Mouse (Mus musculus) forebrain, embryonic 15.5 days (tissue): ENCODE measurements around the gene Tnfaip3. TPM values are rescaled to one million over a fixed set of nuclear protein-coding genes. Genes with fewer than 3 reads are reported as not detected.

Experiments
- ATAC-seq: fragments of 200-750 bp; cut with Nextera tagmentation; replicated peaks from 2 replicates; pipeline ENCODE4 v1.8.0; 2017; ENCODE audit warnings: mild to moderate bottlenecking, moderate TSS enrichment, moderate library complexity
- H3K27ac ChIP-seq: fragments of 300-500 bp; sonication (generic); replicated peaks from 2 replicates; pipeline ENCODE4 v1.5.1; 2015; ENCODE audit warnings: mild to moderate bottlenecking, inconsistent platforms
- H3K27me3 ChIP-seq: fragments of 300-500 bp; sonication (generic); 2 replicates; pipeline ENCODE4 v1.6.1; 2015; ENCODE audit warnings: inconsistent platforms
- H3K36me3 ChIP-seq: fragments of 300-500 bp; sonication (generic); 2 replicates; pipeline ENCODE4 v1.6.1; 2015; ENCODE audit warnings: mild to moderate bottlenecking, inconsistent platforms
- H3K4me1 ChIP-seq: fragments of 300-500 bp; sonication (generic); 2 replicates; pipeline ENCODE4 v1.6.1; 2015; ENCODE audit warnings: inconsistent platforms
- H3K4me2 ChIP-seq: fragments of 300-500 bp; sonication (generic); replicated peaks from 2 replicates; pipeline ENCODE4 v1.6.1; 2015; ENCODE audit warnings: mild to moderate bottlenecking, inconsistent platforms
- H3K4me3 ChIP-seq: fragments of 300-500 bp; sonication (generic); 2 replicates; pipeline ENCODE4 v1.5.1; 2015; ENCODE audit warnings: mild to moderate bottlenecking, inconsistent platforms
- H3K9ac ChIP-seq: fragments of 300-500 bp; sonication (generic); replicated peaks from 2 replicates; pipeline ENCODE4 v1.6.1; 2015; ENCODE audit warnings: mild to moderate bottlenecking, inconsistent platforms
- H3K9me3 ChIP-seq: fragments of 300-500 bp; sonication (generic); 2 replicates; pipeline ENCODE4 v1.6.1; 2016; ENCODE audit warnings: inconsistent platforms
- WGBS: fragments of 180-500 bp; shearing (Covaris S2); methylation state at CpG from one replicate; pipeline ENCODE4 v1.1.7; 2015; ENCODE audit warnings: mixed read lengths; 5-methylcytosine and 5-hydroxymethylcytosine counted together
- polyA plus RNA-seq: library from polyadenylated mRNA; unstranded; fragments of >200 nt; fragmentation: Nextera tagmentation; extraction: Ambion mirVana; gene quantifications from 2 replicates; pipeline ENCODE4 v1.2.1, GENCODE M21; 2015

Gene Tnfaip3
- 2.2 TPM in 2 replicates for polyA plus RNA-seq

DNA sequence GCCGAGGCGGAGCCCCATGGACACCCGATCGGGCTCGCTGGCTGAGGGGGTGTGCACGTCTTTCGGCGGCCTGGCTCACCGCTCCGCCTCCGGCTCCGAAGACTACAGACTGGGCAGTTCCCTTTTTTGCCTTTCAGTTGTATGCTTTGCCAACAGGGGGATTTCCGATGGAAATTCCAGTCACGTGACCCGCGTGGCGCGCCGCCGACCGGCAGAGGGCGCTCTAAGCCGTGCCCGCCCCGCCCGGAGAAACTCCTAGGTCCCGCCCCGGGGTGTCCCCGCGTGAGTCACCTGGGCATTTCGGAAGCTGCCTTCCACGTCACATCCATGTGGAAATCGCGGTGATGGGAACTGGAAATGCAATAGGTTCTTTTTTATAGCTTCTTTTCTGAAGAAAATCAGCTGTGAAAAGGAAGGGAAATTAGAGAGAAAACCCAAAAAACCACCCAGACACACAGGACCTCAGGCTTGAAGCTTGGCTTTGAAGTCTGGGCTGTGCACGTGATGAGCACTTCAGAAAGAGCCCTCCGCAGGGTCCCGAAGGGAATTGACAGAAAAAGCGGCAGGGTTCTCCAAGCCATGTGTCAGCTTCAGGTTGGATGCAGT lies at the start of gene Tnfaip3:
TSS of gene Tnfaip3 (minus strand) at position 401 of the 606 bp plus-strand sequence.
- peak; percentile 94 for ATAC-seq
- peaks cover 12% of the 10 kb centered on the region for H3K4me1 ChIP-seq
- H3K9me3 ChIP-seq = no peaks in the 10 kb centered on the region
- peak within 1 kb of the TSS; percentile 79 for H3K4me2 ChIP-seq
- no peaks in the 10 kb centered on the region for H3K36me3 ChIP-seq
- H3K4me3 ChIP-seq = peak within 1 kb of the TSS; percentile 92
- H3K9ac ChIP-seq = peak within 1 kb of the TSS; percentile 92
- 0 out of 2 replicates have a peak, but pooled peaks cover 3% of the 10 kb centered on the region for H3K27me3 ChIP-seq
- 2% methylated on average over 38 of the region's 38 CpGs for WGBS
- H3K27ac ChIP-seq = peak within 1 kb of the TSS; percentile 63

DNA sequence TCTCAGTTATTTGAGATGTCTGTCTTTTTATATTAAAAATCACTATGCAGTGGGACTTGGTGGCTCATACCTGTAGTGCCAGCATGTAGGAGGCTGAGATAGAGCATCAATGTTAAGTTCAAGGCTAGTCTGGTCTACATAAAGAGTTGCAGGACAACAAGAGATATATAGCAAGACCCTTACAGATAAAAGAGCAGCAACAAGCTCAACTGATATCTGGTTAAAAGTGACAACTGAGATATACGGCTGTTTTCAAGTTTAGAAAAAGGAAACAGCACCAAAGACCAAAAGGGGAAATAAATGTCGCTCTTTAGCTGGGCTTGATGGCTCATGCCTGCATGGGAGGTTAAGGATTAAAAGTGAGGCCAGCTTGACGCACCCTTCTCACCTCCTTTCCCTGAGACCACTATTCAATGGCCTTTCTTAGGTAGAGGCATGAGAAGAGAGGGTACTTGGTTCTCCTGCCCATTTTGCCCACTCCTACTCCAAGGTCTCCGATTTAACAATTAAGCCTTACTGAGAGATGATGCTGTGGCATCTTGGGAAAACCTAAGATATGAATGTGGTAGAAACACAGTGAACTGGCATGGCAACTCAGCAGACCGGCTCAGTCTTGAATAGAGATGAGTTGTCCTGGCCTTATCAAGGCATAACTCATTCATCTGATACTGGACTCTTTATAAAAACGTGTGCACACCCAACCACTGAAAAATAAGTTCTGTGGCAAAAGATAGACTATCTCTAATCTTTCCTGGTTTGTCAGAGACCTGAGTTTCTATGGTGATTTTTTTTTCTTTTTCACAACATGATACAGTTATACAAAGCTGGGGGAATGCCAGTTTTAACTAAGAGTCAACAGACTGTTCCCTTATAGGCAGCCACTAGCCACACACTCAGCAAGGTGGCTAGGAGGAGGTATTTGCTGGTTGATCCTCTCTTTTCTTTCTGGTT lies 49.5 kb upstream of the Tnfaip3 start:
- no peak overlapping the region for H3K4me3 ChIP-seq
- H3K9me3 ChIP-seq = no peaks in the 10 kb centered on the region
- H3K9ac ChIP-seq = no peak overlapping the region
- no peak overlapping the region for H3K4me2 ChIP-seq
- H3K27me3 ChIP-seq = no peaks in the 10 kb centered on the region
- H3K27ac ChIP-seq = no peak overlapping the region
- WGBS = 85% methylated on average over 6 of the region's 6 CpGs
- no peaks in the 10 kb centered on the region for H3K4me1 ChIP-seq
- no peaks in the 10 kb centered on the region for H3K36me3 ChIP-seq
- no peak for ATAC-seq

DNA sequence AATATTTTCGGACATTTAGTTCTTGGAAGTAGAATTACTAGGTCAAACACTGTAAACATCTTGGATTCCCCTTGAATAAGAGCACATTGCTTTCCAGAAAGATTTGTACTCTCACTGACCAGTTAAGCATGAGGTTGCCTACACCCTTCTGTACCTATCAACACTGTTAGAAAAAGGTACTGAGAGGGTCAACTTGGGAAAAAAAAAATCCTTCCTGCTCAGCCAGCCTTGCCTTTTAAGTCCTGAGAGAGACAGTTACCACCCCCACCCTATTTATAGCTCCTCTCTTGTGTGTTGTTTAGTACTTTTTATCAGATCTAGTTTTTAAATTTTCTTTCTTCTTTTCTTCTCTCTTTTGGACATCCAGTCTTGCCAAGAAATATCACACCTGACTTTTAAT lies 48.2 kb upstream of the Tnfaip3 start:
- H3K4me3 ChIP-seq = no peak overlapping the region
- no peak overlapping the region for H3K27ac ChIP-seq
- H3K36me3 ChIP-seq = no peaks in the 10 kb centered on the region
- no peak for ATAC-seq
- no peak overlapping the region for H3K4me2 ChIP-seq
- H3K9ac ChIP-seq = no peak overlapping the region
- H3K27me3 ChIP-seq = no peaks in the 10 kb centered on the region
- H3K9me3 ChIP-seq = no peaks in the 10 kb centered on the region
- 92% methylated on average over 1 of the region's 1 CpGs for WGBS
- no peaks in the 10 kb centered on the region for H3K4me1 ChIP-seq

DNA sequence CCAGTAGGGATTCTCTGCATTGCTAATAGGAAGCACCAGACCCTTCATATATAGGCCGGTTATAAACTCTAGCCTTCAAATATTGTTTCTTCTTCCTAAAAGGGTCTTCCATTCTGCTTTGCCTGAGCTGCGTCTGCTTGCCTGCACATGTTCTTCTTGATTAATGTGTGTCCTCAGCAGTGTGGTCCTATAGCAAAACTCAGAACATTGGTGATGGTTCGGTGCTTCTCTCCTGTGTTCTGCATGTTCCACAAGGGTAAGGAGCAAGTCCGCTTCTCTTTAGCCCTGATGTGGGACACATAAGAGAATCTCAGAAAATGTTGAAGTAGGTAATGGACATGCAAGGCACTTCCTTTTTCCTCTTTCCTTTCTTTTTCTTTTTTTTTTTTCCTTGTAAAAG lies 47.8 kb upstream of the Tnfaip3 start:
- Histone ChIP-seq H3K4me3 (no peak overlapping the region), H3K9me3 (no peaks in the 10 kb centered on the region), H3K36me3 (no peaks in the 10 kb centered on the region), H3K27ac (no peak overlapping the region), H3K4me1 (no peaks in the 10 kb centered on the region), H3K27me3 (no peaks in the 10 kb centered on the region), H3K4me2 (no peak overlapping the region), H3K9ac (no peak overlapping the region)
- no peak for ATAC-seq
- WGBS = 95% methylated on average over 4 of the region's 4 CpGs

DNA sequence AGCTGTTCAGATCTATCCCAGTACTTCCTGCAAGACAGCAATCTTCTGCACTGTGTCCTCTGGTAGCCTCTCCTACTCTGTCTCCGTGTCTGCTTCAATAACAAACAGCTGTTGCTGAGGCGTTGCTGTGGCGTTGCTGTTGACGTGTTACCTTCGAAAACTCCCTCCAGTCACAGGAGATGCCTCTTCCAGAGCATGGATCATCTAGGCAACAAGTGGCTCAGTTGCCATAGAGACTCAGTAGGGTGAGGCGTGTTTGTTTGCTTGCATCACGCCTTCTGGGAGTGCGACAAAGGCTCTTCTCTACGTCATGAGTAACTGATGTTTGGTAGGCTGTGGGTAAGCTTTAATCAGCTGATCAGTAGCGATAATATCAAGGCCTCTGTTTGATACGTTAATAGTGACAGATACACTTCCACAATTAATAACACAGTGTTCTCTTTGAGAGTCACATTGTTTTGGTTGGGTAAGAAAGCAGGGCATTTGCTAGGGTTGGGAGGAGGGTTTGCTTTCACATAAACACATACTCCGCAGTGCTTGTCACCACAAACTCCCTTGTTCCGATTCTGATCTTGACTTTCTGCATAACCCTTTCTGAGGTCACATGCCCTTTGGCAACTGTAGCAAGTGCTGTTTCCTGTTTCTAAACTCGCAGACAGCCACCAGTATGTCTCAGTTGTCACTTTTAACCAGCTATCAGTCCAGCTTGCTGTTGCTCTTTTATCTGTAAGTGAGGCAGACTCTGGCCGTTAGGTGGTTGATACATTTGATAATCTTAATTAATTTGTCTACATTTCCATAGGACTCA lies 46.8 kb upstream of the Tnfaip3 start:
- Histone ChIP-seq H3K9ac (no peak overlapping the region), H3K9me3 (no peaks in the 10 kb centered on the region), H3K4me1 (no peaks in the 10 kb centered on the region), H3K27ac (no peak overlapping the region), H3K4me3 (no peak overlapping the region), H3K27me3 (no peaks in the 10 kb centered on the region), H3K4me2 (no peak overlapping the region), H3K36me3 (no peaks in the 10 kb centered on the region)
- no peak for ATAC-seq
- WGBS = 76% methylated on average over 15 of the region's 15 CpGs

GRCm38 (mm10) chr10:19061201-19061600 lies 45.7 kb upstream of the Tnfaip3 start:
- H3K9ac ChIP-seq = no peak overlapping the region
- 96% methylated on average over 3 of the region's 3 CpGs for WGBS
- no peak overlapping the region for H3K27ac ChIP-seq
- no peak overlapping the region for H3K4me2 ChIP-seq
- no peaks in the 10 kb centered on the region for H3K4me1 ChIP-seq
- ATAC-seq = no peak
- no peaks in the 10 kb centered on the region for H3K27me3 ChIP-seq
- H3K36me3 ChIP-seq = no peaks in the 10 kb centered on the region
- H3K4me3 ChIP-seq = no peak overlapping the region
- H3K9me3 ChIP-seq = no peaks in the 10 kb centered on the region

DNA sequence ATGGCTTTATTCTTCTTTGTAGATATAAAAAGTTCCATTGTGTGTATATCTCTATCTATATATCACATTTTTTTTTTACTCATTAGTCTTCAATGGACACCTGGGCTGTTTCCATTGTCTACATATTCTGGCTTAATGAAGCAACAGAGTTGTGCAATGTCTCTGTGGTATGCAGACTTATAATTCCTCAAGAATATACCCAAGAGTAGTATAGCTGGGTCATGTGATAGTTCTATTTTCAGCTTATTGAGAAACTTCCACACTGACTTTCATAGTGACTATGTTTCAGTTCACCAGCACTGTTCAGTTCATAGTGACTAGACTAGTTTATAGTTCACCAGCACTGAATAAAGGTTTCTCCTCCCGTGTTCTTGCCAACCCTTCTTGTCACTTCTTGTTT lies 38.1 kb upstream of the Tnfaip3 start:
- H3K27ac ChIP-seq = no peak overlapping the region
- H3K36me3 ChIP-seq = no peaks in the 10 kb centered on the region
- H3K4me1 ChIP-seq = no peaks in the 10 kb centered on the region
- no peak overlapping the region for H3K4me2 ChIP-seq
- WGBS = 67% methylated on average over 1 of the region's 1 CpGs
- no peaks in the 10 kb centered on the region for H3K9me3 ChIP-seq
- no peak overlapping the region for H3K9ac ChIP-seq
- no peak for ATAC-seq
- no peak overlapping the region for H3K4me3 ChIP-seq
- no peaks in the 10 kb centered on the region for H3K27me3 ChIP-seq

DNA sequence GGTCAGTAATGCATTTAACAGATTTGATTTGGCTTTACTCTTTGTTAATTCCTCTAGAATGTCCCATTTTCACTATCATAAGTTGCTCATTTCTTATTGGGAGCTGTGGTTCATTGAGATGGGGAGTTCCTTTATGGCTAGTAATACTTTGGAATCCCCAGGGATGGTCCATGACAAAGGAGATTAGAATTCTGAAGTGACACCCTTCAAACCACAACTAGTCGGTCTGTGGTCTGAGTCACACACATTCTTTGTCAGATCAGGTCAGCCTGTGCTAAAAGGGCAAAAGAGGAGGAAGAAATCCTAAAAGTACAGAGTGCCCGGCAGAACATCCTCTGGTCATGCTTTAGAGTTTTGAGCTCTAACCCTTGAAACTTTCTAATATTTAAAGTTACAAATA lies 30.5 kb upstream of the Tnfaip3 start:
- H3K36me3 ChIP-seq = no peaks in the 10 kb centered on the region
- H3K4me2 ChIP-seq = no peak overlapping the region
- no peaks in the 10 kb centered on the region for H3K9me3 ChIP-seq
- WGBS = 55% methylated on average over 2 of the region's 2 CpGs
- H3K4me3 ChIP-seq = no peak overlapping the region
- H3K27ac ChIP-seq = no peak overlapping the region
- H3K4me1 ChIP-seq = no peaks in the 10 kb centered on the region
- no peaks in the 10 kb centered on the region for H3K27me3 ChIP-seq
- no peak for ATAC-seq
- no peak overlapping the region for H3K9ac ChIP-seq

DNA sequence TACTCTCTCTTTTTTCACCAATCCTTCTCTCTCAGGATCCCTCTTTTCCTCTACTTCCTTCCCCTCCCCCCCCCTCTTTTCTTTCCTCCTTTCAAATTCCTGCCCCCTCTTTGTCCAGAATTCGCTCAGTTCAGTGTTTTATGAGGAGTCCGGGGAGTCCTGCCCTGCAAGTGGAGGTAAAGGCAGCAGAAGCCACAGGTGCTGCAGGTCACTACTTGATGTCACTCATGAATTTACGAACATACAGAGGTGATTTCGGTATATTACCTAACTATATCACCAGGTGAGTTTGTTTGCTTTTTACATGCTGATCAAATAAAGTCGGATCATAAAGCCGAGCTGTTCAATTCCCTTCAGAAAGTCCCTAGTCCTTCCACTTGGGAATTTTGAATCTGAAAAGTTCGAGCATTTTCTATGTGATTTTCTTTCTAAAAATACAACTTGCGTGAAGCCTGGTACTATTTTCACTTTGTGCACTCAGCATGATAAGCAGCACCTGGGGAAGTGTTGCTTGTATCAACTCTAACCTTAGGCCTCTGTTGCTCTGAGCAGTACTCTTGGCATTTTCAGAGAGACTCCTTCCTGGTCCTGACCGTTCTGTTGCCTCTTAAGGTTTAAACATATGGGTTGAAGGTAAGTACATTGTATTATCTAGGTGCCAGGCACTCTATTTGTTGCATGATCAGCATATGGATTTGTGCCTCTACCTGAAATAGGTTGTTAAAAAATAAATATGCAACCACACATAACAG lies 29.5 kb upstream of the Tnfaip3 start:
- Histone ChIP-seq H3K27me3 (no peaks in the 10 kb centered on the region), H3K9ac (no peak overlapping the region), H3K4me1 (no peaks in the 10 kb centered on the region), H3K27ac (no peak overlapping the region), H3K36me3 (no peaks in the 10 kb centered on the region), H3K9me3 (no peaks in the 10 kb centered on the region), H3K4me2 (no peak overlapping the region), H3K4me3 (no peak overlapping the region)
- 88% methylated on average over 9 of the region's 9 CpGs for WGBS
- ATAC-seq = no peak

DNA sequence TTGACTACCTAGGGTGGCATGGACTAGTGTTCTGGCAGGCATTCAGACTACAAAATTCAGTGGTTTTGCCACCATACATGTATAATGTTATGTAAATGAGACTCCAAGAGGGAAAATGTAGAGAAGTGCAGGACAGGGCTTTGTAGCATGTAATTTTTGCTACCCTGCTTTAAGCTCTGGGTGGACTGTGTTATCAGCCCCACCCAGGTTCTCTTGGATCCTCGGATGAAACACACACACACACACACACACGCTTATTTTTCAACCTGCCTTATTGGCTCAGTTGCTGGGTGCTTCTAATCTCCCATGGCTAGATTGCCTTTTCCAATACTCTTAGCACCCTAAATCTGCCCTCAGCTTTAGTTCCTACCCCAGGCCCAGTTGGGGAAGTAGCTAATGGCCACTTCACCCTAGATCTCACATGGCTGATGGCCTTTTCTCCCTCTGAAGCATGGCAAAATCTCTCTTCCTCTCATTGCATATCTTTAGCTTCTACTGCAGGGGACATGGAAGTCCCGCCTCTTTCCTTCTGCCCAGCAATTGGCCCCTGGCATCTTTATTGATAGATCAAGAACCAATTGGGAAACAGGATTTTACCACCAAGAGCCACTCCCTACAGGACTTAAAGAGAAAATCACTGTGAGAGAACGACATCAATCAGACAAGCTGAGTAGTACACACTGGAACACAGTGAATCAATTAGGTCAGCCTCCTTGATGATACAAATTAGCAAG lies 28.2 kb upstream of the Tnfaip3 start:
- Histone ChIP-seq H3K27me3 (no peaks in the 10 kb centered on the region), H3K4me1 (no peaks in the 10 kb centered on the region)

GRCm38 (mm10) chr10:19040147-19040546 lies 24.7 kb upstream of the Tnfaip3 start:
- no peaks in the 10 kb centered on the region for H3K9me3 ChIP-seq
- no peak overlapping the region for H3K9ac ChIP-seq
- no peak overlapping the region for H3K4me3 ChIP-seq
- ATAC-seq = no peak
- H3K4me1 ChIP-seq = no peaks in the 10 kb centered on the region
- WGBS = 86% methylated on average over 2 of the region's 2 CpGs
- H3K4me2 ChIP-seq = no peak overlapping the region
- H3K27me3 ChIP-seq = no peaks in the 10 kb centered on the region
- H3K36me3 ChIP-seq = no peaks in the 10 kb centered on the region
- no peak overlapping the region for H3K27ac ChIP-seq

More for the DNA sequence above, 28.2 kb upstream of the Tnfaip3 start:
- no peak for ATAC-seq
- Histone ChIP-seq H3K36me3 (no peaks in the 10 kb centered on the region), H3K4me3 (no peak overlapping the region), H3K9me3 (no peaks in the 10 kb centered on the region), H3K4me2 (no peak overlapping the region), H3K9ac (no peak overlapping the region), H3K27ac (no peak overlapping the region)
- 66% methylated on average over 4 of the region's 4 CpGs for WGBS
